Mouse (Mus musculus): ENCODE measurements around the gene Ubtf. TPM values are rescaled to one million over a fixed set of nuclear protein-coding genes. Genes with fewer than 3 reads are reported as not detected.
A peak's percentile ranks its signal among the peaks of the same experiment; 100 is the strongest.

Gene Ubtf
- polyA plus RNA-seq, 1 experiment, result 8.9 TPM

DNA sequence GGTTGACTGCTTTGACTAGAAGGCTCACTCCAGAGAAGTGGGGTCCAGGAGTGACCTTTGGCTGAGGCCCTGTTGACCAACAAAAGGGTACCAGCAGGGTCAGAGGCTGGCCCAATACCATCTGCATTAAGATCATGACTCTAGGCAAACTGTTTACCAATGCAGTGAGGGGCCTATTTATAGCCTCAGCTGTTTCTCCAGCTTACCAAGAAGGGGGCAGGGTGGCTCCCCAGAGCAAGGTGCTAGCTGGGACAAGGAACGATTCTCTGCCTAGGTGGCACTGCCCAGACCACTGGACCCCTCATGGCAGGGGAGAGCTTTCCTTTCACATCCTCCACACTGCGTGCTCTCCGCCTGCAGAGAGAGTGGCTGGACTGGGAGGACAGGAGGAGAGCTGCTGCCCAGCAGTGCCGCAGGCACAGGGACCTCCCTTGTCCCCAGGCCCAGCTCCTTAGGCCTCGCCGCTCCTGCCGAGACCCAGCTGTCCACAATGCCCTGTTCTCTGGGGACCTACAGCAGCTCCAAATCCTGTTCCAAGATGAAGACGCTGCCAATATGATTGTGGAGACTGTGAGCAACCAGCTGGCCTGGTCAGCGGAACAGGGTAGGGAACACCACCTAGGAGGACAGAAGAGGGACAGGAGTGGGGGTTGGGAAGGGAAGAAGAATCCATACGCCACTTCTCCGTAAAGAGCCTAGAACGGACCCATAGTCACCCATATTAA, 50.9 kb downstream of the Ubtf start, which contains the start of gene Asb16:
Gene Asb16 (plus strand): TSS at position 224 of the 725 bp plus-strand sequence.
- Histone ChIP-seq H3K4me3 (ENCODE audit: control insufficient read depth, low read depth, low read length) (no peak within 1 kb of the TSS), H3K27ac (ENCODE audit: control insufficient read depth, insufficient read depth, low read depth, low read length) (no peak within 1 kb of the TSS), H3K4me1 (ENCODE audit: control insufficient read depth, insufficient read depth, low read length) (no peaks in the 10 kb centered on the region), H3K27me3 (ENCODE audit: control insufficient read depth, insufficient read depth, low read length) (no peaks in the 10 kb centered on the region), H3K36me3 (ENCODE audit: control insufficient read depth, insufficient read depth, low read length) (no peaks in the 10 kb centered on the region)
- TF ChIP-seq CTCF (IDR thresholded peaks at IDR 0.05; ENCODE audit: control insufficient read depth, insufficient read depth, insufficient replicate concordance, low read depth, low read length) (no peak), POLR2A (IDR thresholded peaks at IDR 0.05; ENCODE audit: control insufficient read depth, low read depth, low read length) (no peak)

- TF ChIP-seq POLR2A (IDR thresholded peaks at IDR 0.05; ENCODE audit: control insufficient read depth, low read depth, low read length) (no peak), CTCF (IDR thresholded peaks at IDR 0.05; ENCODE audit: control insufficient read depth, insufficient read depth, insufficient replicate concordance, low read depth, low read length) (peak; percentile 43)
- H3K27ac ChIP-seq (ENCODE audit: control insufficient read depth, insufficient read depth, low read depth, low read length), result no peak overlapping the region
- H3K4me1 ChIP-seq (ENCODE audit: control insufficient read depth, insufficient read depth, low read length), result no peaks in the 10 kb centered on the region
- no peaks in the 10 kb centered on the region; the same call in 1 of the 2 replicates for H3K36me3 ChIP-seq (ENCODE audit: control insufficient read depth, insufficient read depth, low read length)
- no peak overlapping the region for H3K4me3 ChIP-seq (ENCODE audit: control insufficient read depth, low read depth, low read length)
- H3K27me3 ChIP-seq (ENCODE audit: control insufficient read depth, insufficient read depth, low read length), result no peaks in the 10 kb centered on the region
Measured at GRCm38 (mm10) chr11:102267480-102267879, 52.1 kb downstream of the Ubtf start.

- no peaks in the 10 kb centered on the region; the same call in 1 of the 2 replicates for H3K36me3 ChIP-seq (ENCODE audit: control insufficient read depth, insufficient read depth, low read length)
- no peak overlapping the region for H3K27ac ChIP-seq (ENCODE audit: control insufficient read depth, insufficient read depth, low read depth, low read length)
- TF ChIP-seq CTCF (IDR thresholded peaks at IDR 0.05; ENCODE audit: control insufficient read depth, insufficient read depth, insufficient replicate concordance, low read depth, low read length) (no peak), POLR2A (IDR thresholded peaks at IDR 0.05; ENCODE audit: control insufficient read depth, low read depth, low read length) (no peak)
- no peaks in the 10 kb centered on the region for H3K27me3 ChIP-seq (ENCODE audit: control insufficient read depth, insufficient read depth, low read length)
- no peak overlapping the region for H3K4me3 ChIP-seq (ENCODE audit: control insufficient read depth, low read depth, low read length)
- no peaks in the 10 kb centered on the region for H3K4me1 ChIP-seq (ENCODE audit: control insufficient read depth, insufficient read depth, low read length)
Measured at GRCm38 (mm10) chr11:102266631-102267355, 52.7 kb downstream of the Ubtf start.

DNA sequence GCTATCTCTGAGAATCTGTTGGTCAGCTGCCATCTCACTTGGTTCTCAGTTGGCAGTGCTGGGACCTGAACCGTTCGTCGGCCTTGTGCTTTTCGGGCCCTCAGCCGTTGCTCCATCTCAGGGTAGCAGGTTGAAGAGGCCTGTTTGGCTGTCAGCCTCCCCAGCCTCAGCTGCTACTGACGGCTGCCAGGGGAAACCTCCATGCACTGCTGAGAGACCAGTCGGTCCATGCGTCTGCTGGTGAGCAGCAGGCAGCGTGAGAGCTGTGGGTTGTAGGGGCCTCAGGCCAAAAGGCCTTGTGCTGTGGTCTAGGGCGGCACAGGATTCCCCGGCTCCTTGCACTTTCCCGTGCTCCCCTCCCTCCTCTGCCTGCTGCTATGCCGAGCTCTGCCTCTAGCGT, 53.7 kb downstream of the Ubtf start:
- no peak for TF ChIP-seq CTCF (IDR thresholded peaks at IDR 0.05; ENCODE audit: control insufficient read depth, insufficient read depth, insufficient replicate concordance, low read depth, low read length)
- no peak for TF ChIP-seq POLR2A (IDR thresholded peaks at IDR 0.05; ENCODE audit: control insufficient read depth, low read depth, low read length)
- Histone ChIP-seq H3K4me3 (ENCODE audit: control insufficient read depth, low read depth, low read length) (no peak overlapping the region), H3K27ac (ENCODE audit: control insufficient read depth, insufficient read depth, low read depth, low read length) (no peak overlapping the region), H3K36me3 (ENCODE audit: control insufficient read depth, insufficient read depth, low read length) (no peaks in the 10 kb centered on the region; the same call in 1 of the 2 replicates), H3K27me3 (ENCODE audit: control insufficient read depth, insufficient read depth, low read length) (no peaks in the 10 kb centered on the region), H3K4me1 (ENCODE audit: control insufficient read depth, insufficient read depth, low read length) (no peaks in the 10 kb centered on the region)

GRCm38 (mm10) chr11:102263211-102263610, 56.3 kb downstream of the Ubtf start:
- peaks cover 2% of the 10 kb centered on the region for H3K36me3 ChIP-seq (ENCODE audit: control insufficient read depth, insufficient read depth, low read length)
- no peak for TF ChIP-seq POLR2A (IDR thresholded peaks at IDR 0.05; ENCODE audit: control insufficient read depth, low read depth, low read length)
- TF ChIP-seq CTCF (IDR thresholded peaks at IDR 0.05; ENCODE audit: control insufficient read depth, insufficient read depth, insufficient replicate concordance, low read depth, low read length), result no peak
- H3K4me3 ChIP-seq (ENCODE audit: control insufficient read depth, low read depth, low read length), result no peak overlapping the region

DNA sequence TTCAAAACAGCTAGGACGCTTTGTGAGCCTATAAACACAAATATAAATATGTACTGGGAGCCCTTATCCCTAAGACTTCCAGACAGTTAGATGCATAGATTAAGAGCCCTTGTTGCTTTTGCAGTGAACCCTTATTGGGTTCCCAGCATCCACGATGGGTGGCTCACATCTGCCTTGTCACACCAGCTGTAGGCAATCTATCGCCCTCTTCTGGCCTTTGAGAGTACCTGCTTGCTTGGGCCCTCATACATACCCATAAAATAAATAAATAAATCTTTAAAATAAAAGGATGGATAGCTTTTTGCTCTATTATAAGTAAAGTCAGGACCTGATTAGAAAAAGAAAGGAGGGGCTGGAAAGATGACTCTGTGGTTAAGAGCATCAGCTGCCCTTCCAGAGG, 61.0 kb downstream of the Ubtf start:
- H3K4me3 ChIP-seq (ENCODE audit: control insufficient read depth, low read depth, low read length), result no peak overlapping the region
- H3K4me1 ChIP-seq (ENCODE audit: control insufficient read depth, insufficient read depth, low read length), result no peaks in the 10 kb centered on the region
- TF ChIP-seq CTCF (IDR thresholded peaks at IDR 0.05; ENCODE audit: control insufficient read depth, insufficient read depth, insufficient replicate concordance, low read depth, low read length) (no peak; the same call in 1 of the 2 replicates), POLR2A (IDR thresholded peaks at IDR 0.05; ENCODE audit: control insufficient read depth, low read depth, low read length) (no peak)
- H3K36me3 ChIP-seq (ENCODE audit: control insufficient read depth, insufficient read depth, low read length), result peaks cover 2% of the 10 kb centered on the region
- no peak overlapping the region for H3K27ac ChIP-seq (ENCODE audit: control insufficient read depth, insufficient read depth, low read depth, low read length)
- no peaks in the 10 kb centered on the region for H3K27me3 ChIP-seq (ENCODE audit: control insufficient read depth, insufficient read depth, low read length)

More at GRCm38 (mm10) chr11:102263211-102263610, 56.3 kb downstream of the Ubtf start:
- Histone ChIP-seq H3K4me1 (ENCODE audit: control insufficient read depth, insufficient read depth, low read length) (no peaks in the 10 kb centered on the region), H3K27me3 (ENCODE audit: control insufficient read depth, insufficient read depth, low read length) (no peaks in the 10 kb centered on the region), H3K27ac (ENCODE audit: control insufficient read depth, insufficient read depth, low read depth, low read length) (no peak overlapping the region)

DNA sequence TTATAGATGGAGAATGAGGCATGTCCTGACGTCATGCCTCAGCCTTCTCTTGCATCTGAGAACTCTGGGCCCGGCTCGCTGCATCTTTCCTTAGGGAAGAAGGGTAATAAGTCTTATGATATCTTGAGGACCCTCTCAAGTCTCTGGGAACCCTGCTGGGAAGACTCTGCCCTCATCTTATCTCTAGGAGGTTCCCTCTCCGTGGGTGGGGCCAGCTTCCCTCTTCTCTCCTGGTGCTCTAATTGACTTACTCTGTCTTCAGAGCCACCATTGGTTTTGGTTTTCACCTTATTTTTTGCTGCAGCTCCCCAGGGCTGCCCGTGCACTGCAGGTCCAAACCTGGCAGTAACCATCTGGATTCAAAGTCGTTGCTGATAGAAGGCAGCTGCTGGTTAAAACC, 61.4 kb downstream of the Ubtf start:
- Histone ChIP-seq H3K4me1 (ENCODE audit: control insufficient read depth, insufficient read depth, low read length) (no peaks in the 10 kb centered on the region), H3K27me3 (ENCODE audit: control insufficient read depth, insufficient read depth, low read length) (no peaks in the 10 kb centered on the region), H3K27ac (ENCODE audit: control insufficient read depth, insufficient read depth, low read depth, low read length) (no peak overlapping the region), H3K36me3 (ENCODE audit: control insufficient read depth, insufficient read depth, low read length) (peaks cover 2% of the 10 kb centered on the region), H3K4me3 (ENCODE audit: control insufficient read depth, low read depth, low read length) (no peak overlapping the region)
- no peak for TF ChIP-seq POLR2A (IDR thresholded peaks at IDR 0.05; ENCODE audit: control insufficient read depth, low read depth, low read length)
- TF ChIP-seq CTCF (IDR thresholded peaks at IDR 0.05; ENCODE audit: control insufficient read depth, insufficient read depth, insufficient replicate concordance, low read depth, low read length), result no peak
